Mouse (Mus musculus): Measurements from ENCODE around the gene Tradd. TPM values are rescaled to one million over a fixed set of nuclear protein-coding genes. Genes with fewer than 3 reads are reported as not detected.
"Not testable (repeated sequence)": the region's sequence is repeated elsewhere in the genome, so short reads cannot be mapped to it uniquely, and the experiment has no call there.

Tradd gene
- polyA plus RNA-seq, 2 experiments from 2014 or later, result 58.1 to 76.0 TPM

DNA sequence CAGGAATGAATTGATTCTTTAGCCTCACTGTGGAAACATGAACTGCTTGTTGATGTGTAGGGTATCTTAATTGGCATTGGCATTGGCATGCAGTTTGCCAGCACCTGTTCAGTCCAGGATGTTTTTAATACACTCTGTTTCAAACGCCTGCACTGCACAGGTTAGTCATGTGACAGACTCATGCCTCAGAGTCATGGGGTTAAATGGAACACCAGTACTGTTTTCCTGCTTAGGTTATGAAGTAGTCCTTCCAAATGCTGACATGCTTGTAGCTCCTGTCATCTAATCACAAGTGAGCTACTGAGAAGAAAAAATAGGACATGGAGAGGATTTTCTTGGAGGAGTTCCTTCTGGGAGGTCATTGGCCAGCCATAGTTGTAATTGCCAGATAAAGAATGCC lies 29.2 kb downstream of the Tradd start:
- ATAC-seq, result no peak

DNA sequence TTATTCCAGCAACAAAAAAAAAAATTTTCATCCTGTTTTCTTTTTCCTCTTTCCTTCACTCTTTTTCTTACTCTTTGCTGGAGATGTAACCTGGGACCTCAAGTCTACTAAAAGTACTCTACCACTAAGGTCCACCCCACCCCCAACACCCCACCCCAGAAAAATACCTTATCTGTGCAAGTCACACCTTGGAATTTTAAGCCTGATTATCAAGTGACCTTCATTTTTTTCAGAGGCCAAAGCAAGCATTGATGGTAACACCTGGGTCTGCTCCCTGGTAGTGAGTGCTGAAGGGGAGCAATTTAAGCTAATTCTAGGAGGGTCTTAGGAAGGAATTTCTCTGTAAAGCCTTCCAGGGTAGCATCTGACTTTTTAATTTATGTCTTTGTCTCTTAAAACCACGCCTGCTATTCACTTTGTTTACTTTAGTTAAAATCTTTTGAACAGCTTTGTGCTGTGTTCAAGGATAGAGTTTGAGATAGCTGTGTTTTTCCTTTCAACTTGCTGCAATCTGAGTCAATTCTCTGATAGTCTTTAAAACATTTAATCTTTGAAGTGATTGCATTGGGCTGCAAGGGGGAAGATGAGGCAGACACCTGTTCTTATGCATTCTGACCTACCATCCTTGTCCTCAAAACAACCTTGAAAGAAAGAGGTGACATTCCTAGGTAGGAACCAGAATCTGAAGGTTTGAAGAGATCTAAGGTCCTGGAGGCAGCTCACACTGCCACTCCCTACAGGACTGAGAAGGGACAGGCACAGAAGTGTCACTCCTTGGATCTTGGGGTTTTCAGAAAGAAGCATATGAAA lies 31.1 kb downstream of the Tradd start:
- no peak for ATAC-seq

DNA sequence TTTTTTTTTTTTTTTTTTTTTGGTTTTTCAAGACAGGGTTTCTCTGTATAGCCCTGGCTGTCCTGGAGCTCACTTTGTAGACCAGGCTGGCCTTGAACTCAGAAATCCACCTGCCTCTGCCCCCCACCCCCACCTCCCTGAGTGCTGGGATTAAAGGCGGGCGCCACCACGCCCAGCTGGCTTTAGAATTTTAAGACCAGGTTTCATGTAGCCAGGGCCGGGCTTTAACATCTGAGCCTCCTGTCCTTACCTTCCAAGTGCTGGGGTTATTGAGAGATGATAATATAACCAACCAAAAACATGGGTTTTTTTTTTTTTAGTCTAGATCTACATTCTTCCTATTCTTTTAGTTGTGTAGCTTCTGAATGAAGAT lies 32.1 kb downstream of the Tradd start:
- ATAC-seq, result not testable (repeated sequence)

DNA sequence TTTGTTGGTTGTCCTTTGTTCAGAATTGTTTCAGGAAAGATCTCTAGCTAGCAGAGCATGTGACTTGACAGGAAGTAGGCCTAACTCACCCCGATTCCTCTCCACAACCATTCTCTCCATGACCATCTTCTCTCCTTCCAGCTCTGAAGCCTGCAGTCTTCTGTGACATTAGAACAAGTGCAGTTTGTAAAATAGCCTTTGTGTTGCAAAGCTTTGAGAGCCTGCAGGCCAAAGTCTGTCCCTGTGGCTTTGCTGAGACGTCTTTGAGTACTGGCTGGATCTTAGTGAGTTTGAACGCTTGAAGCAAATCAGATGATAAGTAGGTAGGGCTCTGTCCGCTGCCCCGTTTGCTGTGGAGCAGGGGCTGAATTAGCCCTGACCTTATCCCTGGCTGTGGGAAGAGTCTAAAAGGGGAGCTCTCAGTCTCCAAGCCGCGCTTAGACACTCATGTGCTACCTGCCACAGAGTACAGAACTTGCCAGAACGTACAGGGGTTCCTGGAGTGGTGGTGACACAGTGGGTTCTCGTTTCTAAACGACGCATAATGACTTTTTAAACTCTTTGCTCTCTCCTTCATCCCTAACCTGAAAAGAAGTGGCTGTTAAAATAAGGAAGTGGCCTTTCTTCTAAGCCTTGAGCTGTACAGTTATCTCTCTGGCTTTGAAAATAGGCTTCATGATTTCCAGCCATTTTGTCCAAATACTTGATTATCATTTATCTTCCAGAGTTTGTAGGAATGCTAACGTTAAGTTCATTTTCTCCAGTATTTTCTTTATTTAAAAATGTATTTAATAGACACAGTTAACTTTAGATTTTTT lies 32.7 kb downstream of the Tradd start:
- ATAC-seq, result no peak

DNA sequence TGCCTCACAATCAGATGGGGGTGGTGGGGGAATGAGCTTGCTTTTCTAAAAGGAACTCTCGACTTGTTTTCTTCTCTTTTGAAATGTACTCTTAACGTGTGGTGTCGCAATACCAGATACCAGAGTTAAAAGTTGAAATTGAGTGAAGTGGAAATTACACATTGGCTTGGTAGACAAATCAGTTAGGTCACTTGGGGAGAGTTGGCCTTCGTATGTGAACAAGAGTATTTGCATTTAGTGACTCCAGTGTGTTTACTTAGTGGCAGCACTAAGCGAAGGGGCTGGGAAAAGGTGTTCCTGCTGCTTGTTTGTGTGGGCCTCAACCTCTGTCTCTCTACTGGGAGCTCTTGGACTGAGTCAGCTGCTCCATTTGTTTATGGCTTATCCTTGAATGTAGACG lies 38.5 kb downstream of the Tradd start:
- no peak for ATAC-seq

DNA sequence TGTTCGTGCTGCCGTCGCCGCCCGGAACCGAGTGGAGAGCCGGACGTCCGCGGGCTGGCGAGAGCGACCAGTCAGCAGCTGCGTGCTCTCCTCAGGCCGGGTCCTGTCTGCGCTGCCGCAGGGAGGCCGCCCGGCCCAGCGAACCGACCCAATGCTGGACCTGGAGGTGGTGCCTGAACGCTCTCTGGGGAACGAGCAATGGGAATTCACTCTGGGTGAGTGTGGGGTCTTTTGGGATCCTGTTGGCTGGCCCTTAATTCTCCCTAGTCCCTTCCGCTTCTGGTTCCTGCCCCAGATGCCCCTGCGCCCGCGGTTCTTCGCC lies 39.2 kb downstream of the Tradd start:
- ATAC-seq, result peak; percentile 54

DNA sequence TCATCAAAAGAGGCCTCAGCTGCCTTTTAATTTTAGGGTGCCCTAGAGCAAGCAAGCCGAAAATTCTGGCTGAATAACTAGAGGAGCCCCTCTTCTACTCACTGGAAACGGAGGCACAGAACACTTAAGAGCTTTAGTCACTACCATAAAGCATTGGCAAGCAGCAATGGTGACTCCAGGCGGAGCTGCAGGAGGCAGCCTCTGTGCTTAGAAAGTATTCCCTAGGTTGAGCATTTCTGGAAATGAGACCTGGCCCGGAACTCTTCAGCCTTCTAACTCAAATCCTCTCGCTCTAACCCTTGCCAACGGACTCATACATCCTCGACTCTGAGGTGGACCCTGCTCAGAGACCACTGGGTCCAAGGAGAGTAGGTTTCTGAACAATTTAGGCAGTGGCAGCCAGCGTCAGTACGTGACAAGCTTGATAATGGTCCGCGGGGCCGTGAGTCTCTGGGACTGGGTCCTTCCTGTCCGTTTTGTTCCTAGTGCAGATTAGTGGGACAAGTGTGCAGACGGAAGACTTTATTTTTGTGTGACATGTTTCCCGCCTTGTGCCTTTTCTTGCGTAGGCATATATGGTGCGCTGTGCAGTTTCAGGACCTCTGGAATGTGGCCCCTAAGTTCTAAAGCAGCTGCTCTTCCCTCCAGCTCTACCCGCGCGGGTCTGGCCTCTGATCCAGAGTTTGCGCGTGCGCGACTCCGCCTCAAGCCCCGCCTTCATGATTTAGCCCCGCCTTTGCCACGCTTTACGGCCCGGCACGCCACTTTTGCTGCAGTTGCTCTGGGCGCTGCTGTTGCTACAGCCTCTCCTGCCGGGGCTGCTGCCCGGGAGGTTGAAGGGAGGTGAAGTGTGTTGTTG lies 39.8 kb downstream of the Tradd start, which contains the start of gene D230025D16Rik:
Gene D230025D16Rik, plus strand, starts transcription at position 733 of the 859 bp plus-strand sequence.
- peak; percentile 92 for ATAC-seq

DNA sequence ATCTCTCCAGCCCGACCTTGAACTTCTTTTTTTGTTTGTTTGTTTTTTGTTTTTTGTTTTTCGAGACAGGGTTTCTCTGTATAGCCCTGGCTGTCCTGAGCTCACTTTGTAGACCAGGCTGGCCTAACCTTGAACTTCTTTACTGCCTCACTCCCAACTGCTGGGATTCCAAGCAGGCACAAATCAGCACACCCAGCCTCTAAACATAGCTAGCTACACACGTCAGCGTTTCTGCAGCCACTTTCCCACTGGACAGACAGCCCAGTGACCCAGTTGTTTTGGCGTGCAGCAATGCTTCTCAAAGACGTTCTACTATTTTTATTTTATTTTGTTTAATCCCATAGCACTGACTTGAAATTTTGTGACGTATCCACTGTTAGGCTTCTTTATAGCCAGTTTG lies 40.6 kb downstream of the Tradd start:
- ATAC-seq, result no peak

DNA sequence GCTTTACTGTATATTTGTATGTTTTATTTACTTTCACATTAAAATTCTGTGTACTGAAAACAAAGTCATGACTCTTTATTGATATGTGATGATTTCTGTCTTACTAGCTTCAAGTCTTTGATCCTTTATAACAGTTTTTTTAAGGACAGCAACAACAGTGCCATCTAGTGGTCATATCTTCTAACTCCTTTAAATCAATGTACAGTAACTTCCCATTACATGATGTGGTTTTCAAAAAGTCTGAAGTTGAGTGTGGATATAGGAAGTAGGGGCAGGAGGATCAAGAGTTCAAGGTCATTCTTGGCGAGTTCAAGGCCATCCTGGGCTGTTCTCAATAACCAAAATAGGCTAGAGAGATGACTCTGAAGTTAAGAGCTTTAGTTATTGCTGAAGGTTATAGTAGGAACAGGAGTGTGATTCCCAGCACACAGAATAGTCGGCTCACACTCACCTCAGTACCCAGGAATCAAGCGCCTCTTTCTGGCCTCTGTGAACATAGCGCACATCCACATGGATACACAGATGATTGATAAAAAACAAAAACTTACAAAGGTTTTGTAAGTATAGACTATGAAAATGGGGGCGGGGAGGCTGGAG lies 46.4 kb downstream of the Tradd start:
- peak; percentile 83 for ATAC-seq

DNA sequence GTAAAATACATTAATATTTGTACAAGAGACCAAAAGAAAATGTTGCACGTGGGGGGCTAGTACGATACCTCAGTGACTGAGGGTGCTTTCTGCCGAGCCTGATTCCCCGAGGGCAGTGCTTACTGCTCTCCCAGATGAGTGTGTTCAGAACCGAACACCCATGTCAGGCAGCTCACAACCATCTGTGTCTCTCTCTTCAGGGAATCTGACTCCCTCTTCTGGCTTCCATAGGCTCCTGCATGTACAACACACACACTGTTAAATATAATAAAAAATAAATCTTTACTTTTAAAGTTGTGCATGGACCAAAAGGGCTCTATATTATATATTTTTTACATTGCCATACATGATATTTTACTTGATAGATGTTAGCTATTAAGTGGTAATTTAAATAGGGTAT lies 50.3 kb downstream of the Tradd start:
- ATAC-seq, result no peak

DNA sequence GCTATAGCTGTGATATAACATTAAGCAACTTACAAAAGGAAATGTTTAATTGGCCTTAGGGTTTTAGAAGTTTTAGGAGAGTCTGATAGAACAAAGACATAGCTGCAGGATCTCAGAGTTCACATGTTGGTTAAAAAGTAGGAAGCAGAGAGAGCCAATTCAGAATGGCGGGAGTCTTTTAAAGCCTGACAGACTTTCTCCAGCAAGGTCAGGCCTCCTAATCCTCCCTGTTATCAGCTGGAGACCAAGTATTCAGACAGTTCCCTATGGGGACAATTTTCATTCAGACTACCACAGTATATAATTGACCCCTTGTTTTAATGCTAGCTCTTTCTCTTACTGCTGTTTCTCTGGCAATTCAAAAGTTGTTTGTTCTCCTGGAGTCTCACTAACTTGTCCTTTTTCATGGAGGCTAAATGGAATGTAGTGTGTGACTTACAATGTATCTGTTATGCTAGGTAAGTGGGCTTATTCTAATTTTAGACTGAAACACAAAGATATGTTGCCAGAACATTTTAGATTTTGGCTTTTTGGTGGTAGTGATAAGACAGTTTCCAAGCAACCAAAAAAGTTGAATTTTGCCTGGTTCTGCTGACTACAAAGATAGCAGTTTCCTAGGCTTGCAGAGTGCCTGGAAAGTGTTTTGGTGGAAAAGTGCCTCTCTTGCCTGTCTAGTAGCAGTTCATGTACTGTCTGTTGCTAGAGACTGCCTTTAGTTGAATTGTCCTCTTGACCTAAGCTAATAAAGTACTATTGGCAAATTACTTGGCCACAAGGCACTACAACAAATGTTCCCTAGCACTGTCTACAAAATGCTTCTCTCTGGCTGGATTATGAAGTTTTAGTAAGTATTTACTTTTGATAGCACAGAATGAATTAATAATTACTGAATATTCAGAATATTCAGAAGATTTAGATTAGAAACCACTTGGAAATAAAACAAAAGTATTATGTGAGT lies 55.0 kb downstream of the Tradd start:
- ATAC-seq, result no peak

Other genes starting within 250 kb of the Tradd start
- not detected for gene Ces3a, start 216.0 kb downstream of the Tradd start, polyA plus RNA-seq (2017; shearing (Covaris generic))
- gene Ces3b, start 180.9 kb downstream of the Tradd start, polyA plus RNA-seq (2017; shearing (Covaris generic)), result not detected
- under 1 TPM in 1 of 2 experiments, not detected in 1; 0.13 TPM for gene Ces4a, start 132.8 kb downstream of the Tradd start, polyA plus RNA-seq (2017; shearing (Covaris generic))
- 10 to 100 TPM; 26.7 to 40.6 TPM for gene Cbfb, start 93.9 kb downstream of the Tradd start, polyA plus RNA-seq (2017; shearing (Covaris generic))
- 10 to 100 TPM; 13.9 to 14.2 TPM for gene D230025D16Rik, start 39.5 kb downstream of the Tradd start, polyA plus RNA-seq (2017; shearing (Covaris generic))
- gene B3gnt9, start 9.5 kb downstream of the Tradd start, polyA plus RNA-seq (2017; shearing (Covaris generic)), result under 1 TPM; 0.33 to 0.47 TPM
- 10 to 100 TPM; 16.5 to 27.6 TPM for gene Fbxl8, start within 50 bp of the Tradd start, polyA plus RNA-seq (2017; shearing (Covaris generic))
- gene Hsf4, start 5.2 kb upstream of the Tradd start, polyA plus RNA-seq (2017; shearing (Covaris generic)), result under 1 TPM; 0.26 to 0.39 TPM
- gene Nol3, start 11.5 kb upstream of the Tradd start, polyA plus RNA-seq (2017; shearing (Covaris generic)), result under 1 TPM in 1 of 2 experiments, not detected in 1; 0.15 TPM
- 1 to 10 TPM in 1 of 2 experiments, under 1 TPM in 1; 0.90 to 2.6 TPM for gene 4931428F04Rik, start 25.3 kb upstream of the Tradd start, polyA plus RNA-seq (2017; shearing (Covaris generic))
- 1 to 10 TPM in 1 of 2 experiments, not detected in 1; 1.1 TPM for gene Exoc3l, start 31.5 kb upstream of the Tradd start, polyA plus RNA-seq (2017; shearing (Covaris generic))
- 10 to 100 TPM; 44.5 to 56.2 TPM for gene E2f4, start 33.1 kb upstream of the Tradd start, polyA plus RNA-seq (2017; shearing (Covaris generic))
- gene Elmo3, start 41.0 kb upstream of the Tradd start, polyA plus RNA-seq (2017; shearing (Covaris generic)), result 10 to 100 TPM in 1 of 2 experiments, 1 to 10 TPM in 1; 7.4 to 13.5 TPM
- gene Lrrc29, start 61.7 kb upstream of the Tradd start, polyA plus RNA-seq (2017; shearing (Covaris generic)), result 1 to 10 TPM; 1.7 to 6.2 TPM
- 100 to 1,000 TPM; 149 to 160 TPM for gene Tmem208, start 61.7 kb upstream of the Tradd start, polyA plus RNA-seq (2017; shearing (Covaris generic))
- 1 to 10 TPM; 2.3 to 5.3 TPM for gene Fhod1, start 83.3 kb upstream of the Tradd start, polyA plus RNA-seq (2017; shearing (Covaris generic))
- under 1 TPM in 1 of 2 experiments, not detected in 1; 0.16 TPM for gene Slc9a5, start 84.2 kb upstream of the Tradd start, polyA plus RNA-seq (2017; shearing (Covaris generic))
- not detected for gene Plekhg4, start 108.7 kb upstream of the Tradd start, polyA plus RNA-seq (2017; shearing (Covaris generic))
- gene Kctd19, start 148.9 kb upstream of the Tradd start, polyA plus RNA-seq (2017; shearing (Covaris generic)), result not detected
- gene Lrrc36, start 149.0 kb upstream of the Tradd start, polyA plus RNA-seq (2017; shearing (Covaris generic)), result not detected
- gene Tppp3, start 206.9 kb upstream of the Tradd start, polyA plus RNA-seq (2017; shearing (Covaris generic)), result 1 to 10 TPM; 1.2 to 1.4 TPM
- 1 to 10 TPM in 1 of 2 experiments, under 1 TPM in 1; 0.97 to 1.5 TPM for gene Zdhhc1, start 232.3 kb upstream of the Tradd start, polyA plus RNA-seq (2017; shearing (Covaris generic))

Measured in CD4-positive, CD25-positive, alpha-beta regulatory T cell, adult 4 months (primary cell).